Mouse (Mus musculus) bone marrow, adult 2 months (tissue): Measurements from ENCODE around the gene Med29. TPM values are rescaled to one million over a fixed set of nuclear protein-coding genes. Genes with fewer than 3 reads are reported as not detected.

Experiments
- H3K27ac ChIP-seq: fragments of 200-500 bp; 2 replicates; pipeline ENCODE4 v1.5.1; 2012; ENCODE audit warnings: low read depth, mild to moderate bottlenecking, control low read depth, inconsistent platforms, low read length; ENCODE audit not compliant: control insufficient read depth, poor library complexity, insufficient read depth
- H3K4me1 ChIP-seq: fragments of 200-500 bp; 2 replicates; pipeline ENCODE4 v1.6.1; 2011; ENCODE audit warnings: low read length; ENCODE audit not compliant: control insufficient read depth, insufficient read depth
- H3K4me3 ChIP-seq: fragments of 200-500 bp; replicated peaks from 2 replicates; pipeline ENCODE3; 2011; ENCODE audit warnings: mild to moderate bottlenecking, low read depth, low read length, control low read depth; ENCODE audit not compliant: control insufficient read depth
- CTCF ChIP-seq: fragments of 200-500 bp; IDR thresholded peaks from 2 replicates; pipeline ENCODE4 v1.5.1; 2011; ENCODE audit warnings: low read length, control low read depth; ENCODE audit not compliant: control insufficient read depth, insufficient read depth
- POLR2A ChIP-seq: fragments of 200-500 bp; IDR thresholded peaks from 2 replicates; pipeline ENCODE4 v1.6.1; 2011; ENCODE audit warnings: low read depth, mild to moderate bottlenecking, control low read depth, low read length, borderline replicate concordance; ENCODE audit not compliant: control insufficient read depth
- WGBS: fragments of 180-500 bp; shearing (Covaris S2); methylation state at CpG from one replicate; pipeline ENCODE4 v1.1.7; 2018; 5-methylcytosine and 5-hydroxymethylcytosine counted together
- polyA plus RNA-seq: library from polyadenylated mRNA; stranded (reverse); fragments of >200 nt; gene quantifications from 2 replicates; pipeline ENCODE4 v1.2.4, GENCODE M21; 2011; ENCODE audit warnings: low replicate concordance; ENCODE audit not compliant: missing spikeins, insufficient read depth, insufficient read length

The Med29 gene
- polyA plus RNA-seq, 1 experiment, result 24.2 TPM

DNA sequence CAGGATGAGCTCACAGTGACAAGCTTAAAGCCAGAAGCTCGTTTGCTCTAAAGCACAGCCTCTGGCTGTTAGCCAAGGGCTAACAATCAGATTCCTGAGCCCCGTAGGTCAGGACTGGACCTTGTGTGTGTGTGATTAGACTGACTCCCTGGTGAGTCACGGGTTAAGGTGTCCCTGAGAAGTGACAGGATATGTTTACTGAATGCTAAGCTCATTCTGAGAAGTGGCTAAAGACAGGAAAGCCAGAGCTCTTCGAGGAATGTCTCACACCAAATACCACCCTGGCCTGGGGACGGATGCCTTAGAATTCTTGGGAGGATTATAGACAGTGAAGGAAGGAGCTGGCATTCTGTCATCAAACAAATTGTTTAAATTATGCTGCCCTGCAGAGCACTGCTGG, 34.5 kb downstream of the Med29 start:
- Histone ChIP-seq H3K27ac (no peak overlapping the region), H3K4me3 (no peak overlapping the region), H3K4me1 (no peaks in the 10 kb centered on the region; the same call in 1 of the 2 replicates)
- 37% methylated on average over 5 of the region's 5 CpGs for WGBS
- no peak for TF ChIP-seq POLR2A
- no peak for TF ChIP-seq CTCF

DNA sequence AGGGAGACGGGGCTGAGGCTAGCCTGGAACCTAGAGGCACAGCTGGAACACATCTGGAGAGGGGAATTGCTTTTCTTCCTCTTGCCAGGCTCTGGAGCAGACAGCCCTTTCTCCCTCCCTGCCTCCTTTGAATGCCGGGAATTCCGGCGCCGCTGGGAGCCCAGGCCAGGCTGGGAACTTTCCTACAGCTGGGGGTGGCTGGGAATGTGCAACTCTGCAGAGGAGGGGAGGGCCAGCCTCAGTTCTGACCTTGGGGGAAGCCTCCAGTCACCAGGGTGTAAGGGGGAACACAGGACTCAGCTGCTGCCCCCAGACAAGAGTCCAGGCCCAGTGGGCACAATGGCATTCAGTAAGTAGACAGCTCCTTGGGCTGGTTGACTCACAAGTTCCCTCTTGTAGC, 35.5 kb downstream of the Med29 start:
- no peak for TF ChIP-seq POLR2A
- TF ChIP-seq CTCF, result no peak
- H3K4me1 ChIP-seq, result no peaks in the 10 kb centered on the region; the same call in 1 of the 2 replicates
- 70% methylated on average over 5 of the region's 5 CpGs for WGBS
- H3K4me3 ChIP-seq, result no peak overlapping the region
- no peak overlapping the region for H3K27ac ChIP-seq

DNA sequence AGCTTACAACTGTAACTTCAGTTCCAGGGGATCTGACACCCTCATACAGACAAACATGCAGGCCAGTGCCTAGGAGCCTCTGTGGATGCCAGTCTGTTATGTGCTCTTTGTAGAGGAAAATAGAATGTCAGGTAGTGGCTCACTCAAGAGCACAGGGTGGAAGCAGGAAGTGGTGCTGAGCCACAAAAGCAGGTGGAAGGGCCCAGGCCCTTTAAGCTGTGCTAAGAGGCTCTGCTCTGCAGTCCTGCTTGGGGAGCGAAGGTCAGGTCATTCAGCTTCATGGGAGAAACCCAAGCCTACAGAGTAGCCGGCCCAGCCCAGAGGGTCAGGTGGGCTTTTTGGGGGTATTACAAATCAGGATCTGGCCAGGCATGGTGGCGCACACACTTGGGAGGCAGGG, 37.3 kb downstream of the Med29 start:
- 83% methylated on average over 3 of the region's 3 CpGs for WGBS
- H3K27ac ChIP-seq, result no peak overlapping the region
- no peaks in the 10 kb centered on the region; the same call in 1 of the 2 replicates for H3K4me1 ChIP-seq

DNA sequence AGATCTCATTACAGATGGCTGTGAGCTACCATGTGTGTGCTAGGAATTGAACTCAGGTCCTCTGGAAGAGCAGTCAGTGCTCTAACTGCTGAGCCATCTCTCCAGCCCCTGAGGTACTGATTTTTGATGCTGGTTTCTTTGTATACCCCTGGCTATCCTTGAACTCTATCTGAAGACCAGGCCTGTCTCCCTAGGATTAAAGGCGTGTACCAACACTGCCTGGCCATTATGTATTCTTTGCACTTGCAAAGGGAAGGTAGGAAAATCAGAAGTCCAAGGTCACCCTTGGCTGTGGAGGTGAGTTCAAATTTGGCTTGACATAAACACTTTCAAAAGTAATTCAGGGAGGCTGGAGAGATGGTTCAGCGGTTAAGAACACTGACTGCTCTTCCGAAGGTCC, 37.9 kb downstream of the Med29 start:
- WGBS, result 87% methylated on average over 3 of the region's 3 CpGs
- H3K4me1 ChIP-seq, result no peaks in the 10 kb centered on the region; the same call in 1 of the 2 replicates
- no peak for TF ChIP-seq POLR2A
- no peak for TF ChIP-seq CTCF
- no peak overlapping the region for H3K4me3 ChIP-seq
- no peak overlapping the region for H3K27ac ChIP-seq

More for the DNA sequence above, 37.3 kb downstream of the Med29 start:
- TF ChIP-seq CTCF (no peak), POLR2A (no peak)
- H3K4me3 ChIP-seq, result no peak overlapping the region

DNA sequence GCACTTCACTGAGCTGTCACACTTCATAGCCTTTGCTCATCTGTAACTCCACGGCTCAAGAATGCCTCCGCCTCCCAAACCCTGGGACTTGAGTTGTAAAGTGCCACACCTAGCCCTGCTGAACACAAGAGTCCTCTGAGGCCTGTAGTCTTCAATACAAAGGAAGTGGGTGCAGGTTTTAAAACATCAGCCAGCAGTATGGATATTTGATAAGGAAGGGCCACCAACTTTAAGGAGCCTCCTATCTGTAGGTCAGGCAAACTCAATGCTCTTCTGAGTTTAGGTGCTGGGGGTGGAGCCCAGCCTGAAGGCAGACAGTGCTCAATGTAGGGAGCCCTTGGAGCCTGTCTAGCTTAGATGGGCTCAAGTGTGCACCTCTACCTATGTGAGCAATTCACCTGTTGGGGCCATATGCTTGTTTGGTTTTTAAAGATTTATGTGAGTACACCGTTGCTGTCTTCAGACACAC, 38.4 kb downstream of the Med29 start:
- H3K4me3 ChIP-seq, result no peak overlapping the region
- no peak overlapping the region for H3K27ac ChIP-seq
- 85% methylated on average over 3 of the region's 3 CpGs for WGBS
- no peaks in the 10 kb centered on the region; the same call in 1 of the 2 replicates for H3K4me1 ChIP-seq
- TF ChIP-seq CTCF (no peak), POLR2A (no peak)

DNA sequence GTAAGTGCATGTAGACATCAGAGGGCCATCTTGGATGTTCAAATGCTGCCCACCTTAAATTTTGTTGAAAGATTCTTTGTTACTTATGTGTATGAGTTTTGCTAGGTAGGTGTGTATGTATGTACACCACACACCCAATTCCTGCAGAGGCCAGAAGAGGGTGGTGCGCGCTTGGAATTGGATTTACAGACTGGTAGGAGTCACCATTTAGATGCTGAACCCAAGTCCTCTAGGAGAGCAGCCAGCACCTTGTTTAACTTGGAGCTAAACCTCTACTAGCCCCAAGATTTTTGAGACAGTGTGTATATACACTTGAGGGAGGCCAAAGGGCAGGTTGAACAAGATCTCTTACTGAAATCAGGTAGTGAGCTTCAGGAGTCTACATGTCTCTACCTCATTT, 39.2 kb downstream of the Med29 start:
- H3K4me3 ChIP-seq, result no peak overlapping the region
- no peaks in the 10 kb centered on the region; the same call in 1 of the 2 replicates for H3K4me1 ChIP-seq
- 93% methylated on average over 2 of the region's 2 CpGs for WGBS
- TF ChIP-seq CTCF, result no peak
- H3K27ac ChIP-seq, result no peak overlapping the region

DNA sequence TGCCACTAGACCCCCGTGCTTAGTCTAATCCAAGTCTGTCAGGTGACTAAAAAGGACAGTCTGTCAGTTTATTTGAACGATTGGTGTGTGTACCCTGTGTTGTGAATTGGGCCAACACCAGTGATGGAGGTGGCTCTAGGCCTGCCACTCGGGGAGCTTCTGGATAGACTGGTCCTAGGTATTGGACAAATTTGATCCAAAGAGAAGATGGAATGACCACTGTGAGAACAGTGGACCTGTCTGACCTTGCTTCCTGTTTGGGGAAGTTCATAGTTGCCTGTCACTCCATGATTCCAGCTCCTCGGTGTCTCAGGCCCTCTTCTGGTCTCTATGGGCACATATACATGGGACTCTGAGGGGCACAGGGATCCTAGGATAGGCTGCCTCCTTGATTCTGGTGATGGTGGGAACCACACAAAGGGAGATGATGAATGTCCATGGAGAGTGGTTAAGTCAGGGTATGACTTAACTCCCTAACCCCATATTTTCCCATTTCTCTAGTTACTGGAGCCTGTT, 40.8 kb downstream of the Med29 start:
- no peaks in the 10 kb centered on the region for H3K4me1 ChIP-seq
- no peak overlapping the region for H3K27ac ChIP-seq
- 9% methylated on average over 4 of the region's 4 CpGs for WGBS
- peak overlapping the region; percentile 76 for H3K4me3 ChIP-seq
- TF ChIP-seq POLR2A (no peak), CTCF (no peak)

DNA sequence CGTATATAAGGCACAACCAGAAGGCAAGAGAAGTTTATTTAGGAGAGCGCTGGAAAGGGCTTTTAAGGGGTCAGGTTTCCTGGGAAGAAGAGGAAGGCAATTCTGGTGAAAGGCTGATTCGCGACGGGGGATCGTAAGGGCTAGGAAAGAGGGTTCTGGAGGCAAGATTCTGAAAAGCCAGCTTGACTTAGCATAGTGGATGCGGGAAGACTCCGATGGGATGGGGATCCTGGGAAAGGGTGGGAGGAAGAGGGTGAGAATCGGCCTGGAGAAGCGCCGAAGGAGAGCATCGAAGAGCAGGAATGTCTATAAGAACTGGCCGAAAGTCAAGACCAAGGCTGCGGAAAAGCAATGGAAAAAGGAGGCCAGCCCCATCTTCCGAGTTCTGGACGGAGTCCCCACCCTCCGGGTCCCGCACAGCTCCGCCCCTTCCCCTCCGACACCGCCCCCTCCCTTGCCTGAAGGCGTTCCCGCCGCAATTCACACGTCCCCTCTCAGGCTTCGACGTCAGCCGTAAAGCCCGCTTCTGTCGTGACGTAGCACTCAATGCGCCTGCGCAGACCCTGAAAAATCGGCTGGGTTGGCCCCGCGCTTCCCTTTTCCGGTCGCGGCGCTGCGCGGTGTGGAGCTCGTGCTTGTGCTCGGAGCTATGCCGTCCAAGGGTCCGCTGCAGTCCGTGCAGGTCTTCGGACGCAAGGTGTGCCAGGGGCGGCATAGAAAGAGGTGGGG, 42.2 kb downstream of the Med29 start, which contains the start of gene Rps16:
Rps16 (plus strand) TSS at position 498 of the 729 bp plus-strand sequence.
- WGBS, result 1% methylated on average over 50 of the region's 50 CpGs
- peak; percentile 58; the same call in 1 of the 2 replicates for TF ChIP-seq POLR2A
- TF ChIP-seq CTCF, result no peak
- no peaks in the 10 kb centered on the region for H3K4me1 ChIP-seq
- H3K4me3 ChIP-seq, result peak within 1 kb of the TSS; percentile 76
- peak within 1 kb of the TSS; percentile 56 for H3K27ac ChIP-seq
